Mouse (Mus musculus) stomach, embryonic 14.5 days (tissue): Measurements from ENCODE around the gene Cyp46a1. TPM values are rescaled to one million over a fixed set of nuclear protein-coding genes. Genes with fewer than 3 reads are reported as not detected.

Experiments
- ATAC-seq: fragments of 200-750 bp; cut with Nextera tagmentation; 2 replicates; pipeline ENCODE4 v1.8.0; 2017; ENCODE audit warnings: low read depth, moderate TSS enrichment; ENCODE audit not compliant: insufficient number of reproducible peaks, insufficient read depth, low FRiP score
- H3K27ac ChIP-seq: fragments of 300-500 bp; sonication (generic); 2 replicates; pipeline ENCODE4 v1.5.1; 2014; ENCODE audit warnings: mild to moderate bottlenecking, low read length, moderate library complexity, mixed read lengths
- H3K27me3 ChIP-seq: fragments of 300-500 bp; sonication (generic); 2 replicates; pipeline ENCODE4 v1.6.1; 2014; ENCODE audit warnings: low read length, control low read depth, mixed read lengths; ENCODE audit not compliant: control insufficient read depth, insufficient read depth
- H3K36me3 ChIP-seq: fragments of 300-500 bp; sonication (generic); 2 replicates; pipeline ENCODE4 v1.6.1; 2014; ENCODE audit warnings: mild to moderate bottlenecking, control low read depth, low read length, moderate library complexity, mixed read lengths; ENCODE audit not compliant: control insufficient read depth, insufficient read depth
- H3K4me1 ChIP-seq: fragments of 300-500 bp; sonication (generic); 2 replicates; pipeline ENCODE4 v1.6.1; 2014; ENCODE audit warnings: low read length, control low read depth, mixed read lengths; ENCODE audit not compliant: control insufficient read depth, insufficient read depth
- H3K4me2 ChIP-seq: fragments of 300-500 bp; sonication (generic); replicated peaks from 2 replicates; pipeline ENCODE4 v1.6.1; 2014; ENCODE audit warnings: low read depth, low read length, control low read depth
- H3K4me3 ChIP-seq: fragments of 300-500 bp; sonication (generic); 2 replicates; pipeline ENCODE4 v1.5.1; 2014; ENCODE audit warnings: low read depth, low read length, control low read depth
- H3K9ac ChIP-seq: fragments of 300-500 bp; sonication (generic); replicated peaks from 2 replicates; pipeline ENCODE4 v1.6.1; 2014; ENCODE audit warnings: low read depth, mild to moderate bottlenecking, control low read depth, low read length, moderate library complexity, mixed read lengths
- H3K9me3 ChIP-seq: fragments of 300-500 bp; sonication (generic); 2 replicates; pipeline ENCODE4 v1.6.1; 2016; ENCODE audit warnings: low read depth, low read length, control low read depth; ENCODE audit not compliant: control insufficient read depth
- WGBS: fragments of 180-500 bp; shearing (Covaris S2); extraction: QIAGEN DNeasy Blood & Tissue Kit; methylation state at CpG from one replicate; pipeline ENCODE4 v1.1.7; 2014; 5-methylcytosine and 5-hydroxymethylcytosine counted together
- polyA plus RNA-seq: library from polyadenylated mRNA; unstranded; fragments of >200 nt; fragmentation: Nextera tagmentation; extraction: Ambion mirVana; gene quantifications from 2 replicates; pipeline ENCODE4 v1.2.1, GENCODE M21; 2014

Cyp46a1 gene
- polyA plus RNA-seq, 1 experiment from 2014 or later = 6.5 TPM

DNA sequence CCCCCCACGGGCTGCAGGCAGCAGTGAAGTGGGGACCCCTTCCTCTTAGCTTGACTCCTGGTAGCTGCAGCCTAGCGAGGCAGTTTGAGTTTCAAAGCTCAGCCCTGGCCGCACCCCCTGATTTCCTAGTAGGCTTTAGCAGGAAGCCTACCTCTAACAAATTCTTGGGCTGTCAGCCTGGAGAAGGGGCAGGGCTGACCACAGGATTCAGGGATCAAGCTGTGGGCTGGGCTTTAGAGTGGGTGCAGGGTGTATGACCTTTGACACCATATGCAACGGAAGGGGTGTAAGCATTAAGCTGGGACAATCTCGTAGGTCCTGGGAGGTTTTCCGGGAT, 37.2 kb downstream of the Cyp46a1 start:
- H3K27me3 ChIP-seq = no peaks in the 10 kb centered on the region
- peak overlapping the region; percentile 48; the same call in 1 of the 2 replicates for H3K27ac ChIP-seq
- H3K4me2 ChIP-seq = no peak overlapping the region; the same call in 1 of the 2 replicates
- 68% methylated on average over 6 of the region's 6 CpGs for WGBS
- H3K9me3 ChIP-seq = no peaks in the 10 kb centered on the region
- H3K9ac ChIP-seq = no peak overlapping the region
- H3K4me1 ChIP-seq = peaks cover 15% of the 10 kb centered on the region
- H3K36me3 ChIP-seq = no peaks in the 10 kb centered on the region
- ATAC-seq = 0 out of 2 replicates have a peak, but pooled peaks have one; percentile 12
- H3K4me3 ChIP-seq = no peak overlapping the region

DNA sequence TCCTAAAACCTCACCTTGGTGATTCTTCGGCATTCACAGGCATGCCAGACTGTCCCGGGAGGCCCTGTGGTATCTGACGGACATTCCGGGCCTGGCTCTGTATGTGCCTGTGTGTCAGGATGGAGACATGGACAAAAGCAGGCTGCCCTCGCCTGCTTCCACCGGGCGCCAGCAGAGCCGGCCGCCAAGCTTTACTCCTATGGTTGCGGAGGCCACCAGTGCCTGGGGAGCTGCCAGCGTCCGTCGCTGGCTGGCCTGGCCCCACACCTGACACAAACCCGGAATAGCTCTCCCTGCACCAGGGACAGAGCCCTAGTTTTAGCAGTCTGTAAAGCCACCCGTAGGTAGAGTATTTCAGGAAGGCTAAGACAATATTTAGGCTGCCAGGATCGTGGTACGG, 38.1 kb downstream of the Cyp46a1 start:
- 88% methylated on average over 17 of the region's 17 CpGs for WGBS
- Histone ChIP-seq H3K4me3 (no peak overlapping the region), H3K36me3 (no peaks in the 10 kb centered on the region), H3K4me1 (peaks cover 15% of the 10 kb centered on the region), H3K9ac (no peak overlapping the region; the same call in 1 of the 2 replicates), H3K9me3 (no peaks in the 10 kb centered on the region), H3K27me3 (no peaks in the 10 kb centered on the region), H3K4me2 (no peak overlapping the region), H3K27ac (no peak overlapping the region)
- ATAC-seq = no peak

DNA sequence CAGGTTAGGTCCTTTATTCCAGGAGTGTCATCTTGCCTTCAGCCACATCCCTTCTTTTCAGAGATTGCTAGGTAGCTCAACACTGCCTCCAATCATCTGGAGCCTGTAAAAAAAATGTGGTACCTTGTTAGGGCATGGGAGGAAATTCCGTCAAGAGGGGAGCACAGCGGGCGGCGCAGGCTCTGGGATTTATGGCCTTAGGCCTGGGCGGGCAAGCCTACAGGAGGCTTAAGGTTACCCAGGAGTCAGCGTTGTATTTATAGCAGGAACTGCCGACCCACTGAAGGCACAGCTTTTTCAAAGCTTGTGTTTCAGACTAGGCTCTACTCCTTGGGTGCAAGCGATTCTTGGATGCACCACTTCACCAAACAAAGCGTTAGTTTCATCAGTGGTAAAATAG, 39.4 kb downstream of the Cyp46a1 start:
- no peak overlapping the region for H3K4me2 ChIP-seq
- no peaks in the 10 kb centered on the region for H3K27me3 ChIP-seq
- H3K27ac ChIP-seq = no peak overlapping the region
- H3K4me3 ChIP-seq = no peak overlapping the region
- peaks cover 15% of the 10 kb centered on the region for H3K4me1 ChIP-seq
- no peaks in the 10 kb centered on the region for H3K36me3 ChIP-seq
- no peaks in the 10 kb centered on the region for H3K9me3 ChIP-seq
- 52% methylated on average over 9 of the region's 9 CpGs for WGBS
- H3K9ac ChIP-seq = no peak overlapping the region
- ATAC-seq = no peak

DNA sequence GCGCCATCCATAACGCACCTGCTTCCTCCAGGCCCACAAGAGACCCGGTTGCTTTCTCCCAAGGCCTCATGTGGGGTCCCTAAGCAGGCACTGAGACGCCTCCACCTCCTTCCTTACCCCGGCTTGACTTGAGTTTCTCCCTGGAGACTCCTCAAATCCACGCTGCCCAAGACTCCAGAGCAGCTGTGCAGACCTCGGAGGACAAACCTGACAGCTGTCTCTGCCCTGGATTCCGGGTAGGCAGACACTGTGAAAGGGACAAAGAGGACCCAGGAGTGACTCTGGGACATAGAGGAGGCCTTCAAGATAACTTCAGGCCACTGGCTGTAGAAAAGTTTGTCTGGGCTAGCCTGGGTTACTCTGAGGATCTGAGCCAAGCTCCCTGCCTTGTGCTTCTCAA, 40.5 kb downstream of the Cyp46a1 start:
- no peak overlapping the region for H3K9ac ChIP-seq
- H3K4me1 ChIP-seq = peaks cover 15% of the 10 kb centered on the region
- H3K4me2 ChIP-seq = no peak overlapping the region
- H3K9me3 ChIP-seq = no peaks in the 10 kb centered on the region
- no peak for ATAC-seq
- no peak overlapping the region for H3K27ac ChIP-seq
- WGBS = 81% methylated on average over 8 of the region's 8 CpGs
- no peaks in the 10 kb centered on the region for H3K36me3 ChIP-seq
- no peak overlapping the region for H3K4me3 ChIP-seq
- no peaks in the 10 kb centered on the region for H3K27me3 ChIP-seq

DNA sequence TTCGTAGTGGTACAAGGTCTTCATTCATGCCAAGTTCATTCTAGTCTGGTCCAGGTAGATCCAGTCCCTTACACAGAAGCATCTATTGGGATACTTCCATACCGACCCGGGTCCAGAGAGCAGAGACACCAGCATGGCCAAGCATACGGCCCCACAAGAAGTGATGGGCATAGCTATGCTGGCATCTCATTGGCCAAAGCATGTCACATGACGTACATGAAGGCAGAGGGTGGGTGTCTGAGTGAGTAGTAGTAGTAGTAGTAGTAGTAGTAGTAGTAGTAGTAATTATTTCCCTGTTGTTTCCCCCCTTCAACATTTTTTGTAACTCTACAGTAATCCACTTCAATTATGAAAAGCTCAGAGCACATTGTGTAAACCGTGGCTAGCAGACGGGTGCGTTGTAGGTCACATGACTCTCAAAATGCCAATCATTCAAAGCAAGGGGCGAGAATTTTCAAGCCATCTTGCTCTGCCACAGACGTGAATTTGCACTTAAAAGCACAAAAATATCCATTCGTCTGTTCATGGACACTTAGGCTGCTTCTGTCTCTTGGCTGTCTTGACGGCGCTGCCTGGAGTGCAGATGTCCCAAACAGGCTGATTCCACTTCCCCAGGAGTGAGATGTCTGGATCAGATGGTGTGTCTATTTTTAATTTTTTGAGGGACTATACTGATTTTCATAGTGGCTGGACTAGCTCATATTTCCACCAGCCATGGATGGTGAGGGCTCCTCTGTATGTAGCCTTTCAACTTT, 44.4 kb downstream of the Cyp46a1 start:
- Histone ChIP-seq H3K9me3 (no peaks in the 10 kb centered on the region), H3K27ac (no peak overlapping the region), H3K9ac (no peak overlapping the region), H3K36me3 (no peaks in the 10 kb centered on the region), H3K4me1 (no peaks in the 10 kb centered on the region), H3K4me3 (no peak overlapping the region), H3K4me2 (no peak overlapping the region), H3K27me3 (no peaks in the 10 kb centered on the region)
- WGBS = 78% methylated on average over 13 of the region's 13 CpGs
- ATAC-seq = no peak

DNA sequence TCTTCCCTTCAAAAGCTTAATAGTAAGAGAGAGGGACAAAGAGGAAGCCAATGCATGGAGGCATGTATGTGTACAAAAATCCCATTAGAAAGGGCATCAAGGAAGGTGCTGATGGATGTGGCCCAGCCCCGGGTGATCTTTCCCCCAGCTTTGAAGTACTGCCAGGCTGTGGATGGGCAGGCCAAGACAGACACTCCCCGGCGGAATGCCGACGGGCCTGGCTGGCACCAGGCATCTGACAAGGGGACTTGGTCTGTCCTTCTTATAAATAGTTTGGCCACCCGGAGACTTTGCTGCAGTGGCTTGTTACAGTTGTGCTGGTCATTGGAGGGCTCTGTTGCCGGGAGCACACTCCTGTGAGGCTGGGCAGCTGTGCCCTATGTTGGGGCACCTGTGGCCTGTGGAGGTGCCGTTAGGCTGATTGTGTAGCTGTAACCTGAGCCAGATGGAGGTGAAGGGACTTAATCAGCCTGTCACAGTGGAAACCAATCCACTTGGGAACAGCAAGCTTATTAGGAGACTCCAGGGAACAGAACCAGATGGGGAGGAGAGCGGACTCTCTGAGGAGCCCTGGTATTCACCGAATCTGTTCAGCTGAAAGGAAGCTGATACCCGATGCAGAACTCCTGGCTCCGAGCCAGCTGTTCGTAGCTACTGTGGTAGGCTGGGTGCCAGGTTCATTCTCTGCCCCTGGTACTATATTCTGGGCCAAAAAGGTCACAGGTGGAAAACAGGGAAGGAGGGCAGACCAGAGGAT, 52.5 kb downstream of the Cyp46a1 start:
- no peak for ATAC-seq

DNA sequence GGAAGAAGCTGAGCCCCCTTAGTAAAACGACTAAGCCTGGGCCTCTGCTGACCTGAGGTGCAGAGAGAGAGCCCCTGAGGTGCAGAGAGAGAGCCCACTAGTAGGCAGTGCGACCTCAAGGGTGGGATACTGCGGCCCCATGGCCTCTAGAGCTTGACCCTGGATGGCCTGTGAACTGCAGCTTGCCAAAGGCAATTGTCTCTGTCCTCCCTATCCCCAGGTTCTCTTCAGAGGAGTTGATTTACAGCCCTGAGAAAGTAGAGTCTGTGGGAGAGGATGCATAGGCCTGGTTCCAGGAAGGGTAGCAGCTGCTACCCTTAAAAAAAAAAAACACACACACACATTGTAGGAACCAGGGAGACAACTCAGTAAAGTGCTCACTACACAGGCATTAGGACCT, 55.5 kb downstream of the Cyp46a1 start:
- no peak overlapping the region for H3K27ac ChIP-seq
- peaks cover 5% of the 10 kb centered on the region for H3K4me1 ChIP-seq
- 39% methylated on average over 3 of the region's 3 CpGs for WGBS
- H3K36me3 ChIP-seq = no peaks in the 10 kb centered on the region
- H3K9me3 ChIP-seq = no peaks in the 10 kb centered on the region
- no peak overlapping the region for H3K9ac ChIP-seq
- no peak overlapping the region for H3K4me3 ChIP-seq
- no peak for ATAC-seq
- H3K4me2 ChIP-seq = no peak overlapping the region
- H3K27me3 ChIP-seq = no peaks in the 10 kb centered on the region

More for the DNA sequence above, 52.5 kb downstream of the Cyp46a1 start:
- Histone ChIP-seq H3K36me3 (no peaks in the 10 kb centered on the region), H3K27me3 (no peaks in the 10 kb centered on the region), H3K27ac (no peak overlapping the region), H3K4me3 (no peak overlapping the region), H3K9me3 (no peaks in the 10 kb centered on the region), H3K4me1 (no peaks in the 10 kb centered on the region), H3K4me2 (no peak overlapping the region), H3K9ac (no peak overlapping the region)
- 59% methylated on average over 13 of the region's 13 CpGs for WGBS

DNA sequence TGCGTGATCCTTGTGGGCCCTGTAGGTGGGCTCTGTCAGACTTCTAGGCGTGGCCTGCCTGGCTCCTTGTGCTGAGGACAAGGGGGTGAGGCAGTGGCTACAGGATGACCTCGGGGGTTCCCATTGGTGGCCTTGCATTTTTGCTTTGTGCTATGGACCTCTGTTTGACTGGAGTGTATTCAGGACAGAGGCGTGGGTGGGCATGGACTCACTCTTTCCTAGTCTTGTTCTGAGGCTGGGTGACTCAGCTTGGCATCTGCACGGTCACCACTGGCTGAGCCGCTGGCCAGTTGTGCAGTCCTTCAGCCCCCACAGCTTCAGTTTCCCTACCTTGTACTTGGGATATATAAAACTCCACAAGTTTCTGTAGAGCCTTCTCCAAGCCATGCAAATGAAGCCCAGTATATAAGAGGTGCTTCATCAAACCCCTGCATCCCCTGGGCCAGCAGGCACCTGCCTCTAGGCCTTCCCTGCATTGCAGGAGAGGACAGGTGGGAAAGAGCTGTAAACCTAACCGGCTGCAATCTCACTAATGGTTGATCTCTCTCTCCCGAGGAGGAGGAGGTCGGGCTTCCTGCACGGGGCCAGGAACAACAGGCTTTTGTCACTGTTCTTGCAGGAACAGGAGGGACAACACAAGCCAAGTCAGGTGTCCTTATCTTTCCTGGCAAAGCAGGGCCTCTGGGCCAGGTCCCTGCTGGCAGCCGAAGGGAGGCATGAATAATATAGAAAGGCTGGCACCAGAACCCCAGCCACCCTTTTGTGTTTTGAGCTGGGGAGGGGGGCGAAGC, 58.3 kb downstream of the Cyp46a1 start:
- Histone ChIP-seq H3K4me1 (peaks cover 5% of the 10 kb centered on the region), H3K9ac (no peak overlapping the region), H3K36me3 (no peaks in the 10 kb centered on the region), H3K4me3 (no peak overlapping the region), H3K27ac (peak overlapping the region; percentile 28; the same call in 1 of the 2 replicates), H3K9me3 (no peaks in the 10 kb centered on the region), H3K4me2 (no peak overlapping the region), H3K27me3 (no peaks in the 10 kb centered on the region)
- no peak for ATAC-seq
- WGBS = 66% methylated on average over 12 of the region's 12 CpGs
